Mouse (Mus musculus) liver, embryonic 14.5 days (tissue): ENCODE measurements around the gene Gm30083.

Experiments
- CTCF ChIP-seq: IDR thresholded peaks from 2 replicates; pipeline ENCODE4 v1.5.1; 2016; ENCODE audit warnings: antibody characterized with exemption, low read depth, control low read depth
- EP300 ChIP-seq: IDR thresholded peaks from 2 replicates; pipeline ENCODE4 v1.6.1; 2016; ENCODE audit warnings: antibody characterized with exemption, low read depth

DNA sequence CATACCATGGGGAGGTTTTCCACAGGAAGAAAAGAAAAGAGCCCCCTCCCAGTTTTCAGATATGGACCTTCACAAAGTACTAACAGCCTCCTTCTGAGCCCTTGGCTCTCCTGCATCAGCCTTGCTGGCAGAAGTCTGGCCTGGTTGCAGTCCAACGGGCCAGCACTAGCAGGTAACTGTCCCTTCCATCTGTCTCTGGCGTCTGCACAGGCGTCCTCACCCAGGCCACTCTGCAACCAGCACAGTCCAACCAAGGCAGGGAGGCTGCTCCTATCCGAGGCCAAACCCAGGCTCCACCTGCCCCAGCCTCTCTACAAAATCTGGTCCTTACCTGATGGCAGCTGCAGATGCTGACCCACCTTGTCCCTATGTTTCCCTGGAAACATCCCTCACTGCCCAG lies 23.0 kb downstream of the Gm30083 start:
- TF ChIP-seq CTCF (no peak), EP300 (no peak)
